Mouse (Mus musculus) C2C12 (cell line): ENCODE measurements around the gene Gdf2.

Experiments used
- CTCF ChIP-seq: IDR thresholded peaks from one replicate; pipeline ENCODE4 v1.5.1; 2011; ENCODE audit not compliant: control insufficient read depth, insufficient read depth, insufficient read length
- MYOG ChIP-seq: IDR thresholded peaks from one replicate; pipeline ENCODE4 v1.6.1; 2011; ENCODE audit not compliant: control insufficient read depth, insufficient read length; ENCODE audit errors: extremely low read depth

DNA sequence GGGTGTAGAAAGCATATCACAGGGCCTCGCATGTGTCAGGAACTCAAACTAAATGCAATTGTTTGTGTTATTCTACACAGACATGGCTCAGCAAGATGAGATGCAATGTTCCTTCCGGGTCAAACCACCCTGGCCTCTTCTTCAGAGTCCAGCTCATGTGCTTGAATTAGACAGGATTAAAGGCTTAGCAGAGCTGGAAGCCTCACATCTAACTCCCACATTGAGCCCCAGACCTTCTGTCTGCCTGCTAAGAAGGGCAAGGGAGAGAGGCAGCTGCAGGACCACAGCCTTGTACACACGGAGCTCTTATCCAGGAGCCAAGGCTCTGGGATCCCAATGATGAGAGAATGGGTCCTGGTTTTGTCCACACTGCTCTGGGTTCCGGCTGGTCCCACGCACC, 12.9 kb downstream of the Gdf2 start, which contains the start of gene Rbp3:
- TF ChIP-seq CTCF, result no peak
- TF ChIP-seq MYOG, result no peak
